Mouse (Mus musculus): ENCODE results near the gene Stmn1.

Gene Stmn1

DNA sequence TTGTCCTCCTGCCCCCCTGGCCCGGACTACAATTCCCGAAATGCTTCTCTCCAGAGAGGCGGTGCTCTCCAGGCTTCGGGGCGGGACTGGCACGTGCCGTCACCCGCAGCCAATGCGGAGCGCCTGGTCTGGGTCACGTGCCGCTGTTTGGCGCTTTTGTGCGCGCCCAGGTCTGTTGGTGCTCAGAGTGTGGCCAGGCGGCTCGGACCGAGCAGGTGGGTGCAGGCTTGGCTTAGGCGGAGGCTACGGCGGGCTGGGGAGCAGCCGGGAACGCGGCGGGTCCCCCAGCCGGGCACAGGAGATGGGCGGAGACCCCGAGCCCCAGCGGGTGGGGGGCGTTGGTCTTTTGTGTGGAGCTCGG, at the start of gene Stmn1:
Stmn1 (plus strand) TSS at position 106 of the 361 bp plus-strand sequence.
- peak; percentile 96 for DNase-seq

DNA sequence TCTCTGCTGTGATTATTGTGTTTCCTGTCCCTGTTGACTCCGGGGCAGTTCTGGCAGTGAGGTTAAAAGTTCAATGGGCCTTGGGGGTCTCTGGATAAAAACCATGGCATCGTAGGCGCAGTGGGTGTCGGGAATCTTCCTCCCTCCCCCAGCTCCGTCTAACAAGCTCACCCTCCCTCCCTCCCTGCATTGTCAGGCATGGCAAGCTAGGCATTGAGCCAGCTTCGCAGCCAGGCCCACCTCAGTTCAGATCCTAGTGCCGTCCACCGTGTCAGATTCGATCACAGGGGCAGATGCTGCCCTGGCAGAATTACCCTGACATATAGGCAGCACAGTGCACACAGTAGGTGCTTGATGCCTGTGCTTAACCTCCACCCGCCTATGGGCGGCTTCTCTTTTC, 46.1 kb upstream of the Stmn1 start:
- no peak for DNase-seq

DNA sequence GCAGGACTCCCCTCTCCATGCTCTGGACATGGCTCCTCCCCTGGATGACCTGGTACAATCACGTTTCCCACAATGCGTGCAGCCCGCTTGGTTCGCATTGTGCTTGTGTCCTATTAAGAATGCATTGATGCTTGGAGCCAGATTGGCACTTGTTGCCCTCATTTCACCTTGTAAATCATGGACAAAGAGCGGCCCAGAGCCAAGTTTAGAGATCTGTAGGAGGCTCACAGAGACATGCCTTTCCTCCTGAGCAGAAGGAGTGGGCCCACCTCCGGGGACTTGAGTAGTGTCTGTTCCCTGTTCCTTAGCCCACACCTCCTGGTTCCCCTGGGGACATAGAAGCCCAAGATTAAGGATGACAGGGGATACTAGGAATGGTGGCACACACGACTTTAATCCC, 44.2 kb upstream of the Stmn1 start:
- DNase-seq, result no peak

DNA sequence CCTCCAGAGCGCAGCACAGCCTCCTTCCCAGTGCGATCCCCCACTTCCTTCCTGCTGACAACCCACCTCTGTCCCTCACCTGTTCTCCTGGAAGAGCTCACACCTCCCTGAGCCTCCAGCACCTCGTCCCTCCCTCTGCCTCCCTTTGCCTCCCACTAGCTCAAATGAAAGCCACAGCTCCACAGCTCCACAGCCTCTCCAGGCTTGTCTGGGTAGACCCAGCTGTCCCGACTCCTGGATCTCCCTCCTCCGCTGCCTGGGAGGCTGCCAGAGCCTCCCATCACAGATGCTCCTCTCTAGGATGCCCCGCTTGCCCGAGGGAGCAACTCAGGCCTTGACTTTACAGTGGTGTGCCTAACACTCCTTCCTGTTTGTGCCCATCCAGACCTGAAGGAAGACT, 43.0 kb upstream of the Stmn1 start:
- DNase-seq, result no peak

DNA sequence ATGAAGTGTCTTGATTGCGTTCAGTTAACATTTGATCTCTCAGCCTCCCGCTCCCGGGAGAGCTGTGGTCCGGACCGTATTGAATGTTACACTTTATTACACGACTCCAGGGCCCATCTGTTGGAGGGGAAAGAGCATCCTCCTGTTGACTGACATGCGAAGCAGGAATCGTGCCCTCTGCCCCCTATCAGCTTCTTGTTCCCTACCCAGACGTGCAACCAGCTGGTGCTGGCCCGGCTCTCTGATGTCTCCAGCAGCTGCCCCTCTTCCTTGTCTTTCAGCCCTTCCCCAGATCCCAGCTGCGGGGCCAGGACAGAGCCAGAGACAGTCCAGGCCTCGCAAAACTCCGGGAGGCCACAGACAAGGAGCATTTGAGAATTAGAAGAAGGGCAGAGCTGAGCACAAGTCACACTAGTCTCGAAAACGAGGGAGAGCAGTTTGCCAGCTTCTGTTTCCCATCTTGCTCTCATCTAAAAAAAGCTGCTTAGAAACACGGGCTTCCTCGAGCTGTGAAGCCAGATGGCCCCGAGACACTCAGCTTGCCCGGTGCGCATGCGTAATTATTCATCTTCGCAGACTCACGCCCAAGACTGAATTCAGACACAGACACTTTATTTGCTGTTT, 37.6 kb upstream of the Stmn1 start:
- DNase-seq, result peak; percentile 80

DNA sequence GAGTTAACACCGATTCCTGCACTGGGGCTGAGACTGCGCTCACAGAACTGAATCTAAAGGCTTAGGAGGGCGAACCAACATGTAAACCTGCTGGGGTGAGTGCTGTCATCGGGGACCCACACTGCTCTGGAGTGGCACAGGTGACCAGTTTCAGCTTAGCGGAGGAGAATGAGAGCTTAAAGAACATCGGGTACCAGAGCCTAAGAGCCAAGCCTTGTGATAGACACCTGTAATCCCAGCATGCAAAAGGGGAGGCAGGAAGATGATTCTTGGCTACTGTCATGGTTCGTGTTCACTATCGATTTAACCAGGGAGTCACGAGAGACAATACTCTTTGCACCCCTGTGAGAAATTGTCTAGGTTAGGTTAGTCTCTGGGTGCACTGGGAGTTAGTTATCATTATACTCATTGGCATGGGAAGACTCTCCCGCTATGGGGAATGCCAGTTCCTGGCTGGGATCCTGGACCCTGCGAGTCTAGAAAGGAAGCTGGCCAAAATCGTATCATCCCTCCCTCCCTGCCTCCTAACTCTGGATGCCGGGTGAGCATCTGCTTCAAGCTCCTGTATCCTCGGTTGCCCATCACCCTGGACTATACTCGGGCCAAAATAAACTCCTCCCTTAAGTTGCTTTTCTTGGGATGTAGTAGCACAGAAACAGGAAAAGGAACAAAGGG, 35.3 kb upstream of the Stmn1 start:
- DNase-seq, result no peak

DNA sequence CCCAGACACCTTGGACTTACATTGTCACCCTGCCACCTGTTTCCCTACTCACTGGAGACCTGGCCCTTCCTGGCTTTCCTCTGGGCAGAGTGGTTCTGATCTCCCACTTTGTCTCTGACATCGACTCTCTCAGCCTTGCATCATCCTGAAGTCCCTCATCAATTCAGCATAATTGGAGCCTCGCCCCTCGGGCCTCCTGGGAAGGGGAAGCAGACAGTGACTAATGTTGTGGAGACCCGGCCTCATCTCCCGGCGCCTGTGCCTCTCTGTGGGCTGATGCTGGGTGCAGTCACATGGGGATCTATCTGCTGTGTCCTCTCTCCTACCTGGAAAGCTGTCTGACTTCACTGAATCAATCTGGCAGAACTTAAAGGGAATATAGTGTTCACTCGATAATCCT, 31.9 kb upstream of the Stmn1 start:
- DNase-seq, result no peak

DNA sequence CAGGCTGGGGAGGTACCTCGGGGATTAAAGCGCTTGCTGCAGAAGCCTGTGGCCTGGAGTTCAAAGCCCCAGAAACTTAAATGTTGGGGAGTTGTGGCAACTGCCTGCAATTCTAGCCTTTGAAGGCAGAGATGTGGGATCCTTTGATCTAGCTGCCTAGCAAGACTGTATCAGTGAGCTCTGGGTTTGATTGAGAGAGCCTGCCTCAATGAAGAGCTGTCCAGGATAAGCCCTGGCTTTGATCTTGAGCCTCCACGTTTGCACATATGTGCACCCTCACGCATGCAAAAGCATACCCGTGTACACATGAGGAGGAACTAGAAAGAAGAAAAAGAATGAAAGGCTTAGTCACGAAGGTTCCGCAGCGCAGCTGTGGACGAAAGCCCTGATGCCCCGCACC, 31.5 kb upstream of the Stmn1 start:
- DNase-seq, result no peak

DNA sequence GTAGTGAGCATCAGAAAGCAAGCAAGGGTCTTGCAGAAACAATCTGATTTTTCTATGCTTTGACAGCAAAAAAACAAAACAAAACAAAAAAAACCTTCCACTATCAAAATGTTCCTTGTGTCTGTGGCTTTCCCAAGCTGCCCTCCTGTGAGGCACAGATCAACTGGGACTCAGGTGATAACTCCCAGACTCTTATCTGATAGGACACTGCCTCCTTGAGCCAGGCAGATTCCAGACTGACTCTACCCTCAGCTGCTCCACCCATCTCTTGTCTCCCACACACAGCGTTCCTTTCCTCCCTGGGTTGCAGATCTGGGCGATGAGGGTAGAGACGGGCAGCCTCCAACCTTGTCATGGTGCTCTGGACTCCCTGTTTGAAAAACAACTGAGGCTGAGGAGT, 29.0 kb upstream of the Stmn1 start:
- no peak for DNase-seq

DNA sequence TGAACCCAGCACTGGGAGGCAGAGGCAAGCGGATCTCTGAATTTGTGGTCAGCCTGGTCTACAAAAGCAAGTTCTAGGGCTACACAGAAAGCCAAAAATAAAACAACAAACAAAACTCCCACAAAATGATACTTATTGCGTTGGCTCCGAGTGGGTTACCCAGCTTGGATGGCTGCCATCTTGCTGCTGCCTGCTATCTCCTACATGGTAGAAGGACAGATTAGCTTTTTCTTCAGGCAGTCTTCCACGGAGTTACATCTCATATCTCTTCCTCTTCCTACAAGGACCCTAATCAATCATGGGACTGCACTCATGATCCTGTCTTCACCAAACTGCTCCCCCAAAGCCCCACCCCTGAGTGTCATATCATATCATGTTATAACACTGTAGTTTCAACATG, 28.2 kb upstream of the Stmn1 start:
- no peak for DNase-seq

DNA sequence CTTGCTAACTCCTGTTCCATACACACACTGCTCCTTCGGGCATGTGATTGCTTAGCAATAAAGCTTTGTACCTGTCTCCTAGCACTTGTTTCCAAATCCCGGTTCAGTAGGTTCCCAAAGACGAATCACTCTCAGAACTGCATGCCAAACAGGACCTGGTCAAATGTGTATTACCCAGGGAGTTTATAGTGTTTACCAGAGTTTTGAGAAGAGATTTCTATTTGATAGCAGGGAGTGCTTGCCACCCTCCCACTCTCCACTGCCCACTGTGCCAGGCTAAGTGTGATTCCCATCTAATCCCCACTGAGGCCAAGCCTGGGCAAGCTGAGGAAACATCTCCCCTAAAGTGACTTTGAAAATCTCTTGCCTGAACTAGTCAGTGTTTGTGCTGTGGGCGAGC, 25.9 kb upstream of the Stmn1 start:
- DNase-seq, result no peak

DNA sequence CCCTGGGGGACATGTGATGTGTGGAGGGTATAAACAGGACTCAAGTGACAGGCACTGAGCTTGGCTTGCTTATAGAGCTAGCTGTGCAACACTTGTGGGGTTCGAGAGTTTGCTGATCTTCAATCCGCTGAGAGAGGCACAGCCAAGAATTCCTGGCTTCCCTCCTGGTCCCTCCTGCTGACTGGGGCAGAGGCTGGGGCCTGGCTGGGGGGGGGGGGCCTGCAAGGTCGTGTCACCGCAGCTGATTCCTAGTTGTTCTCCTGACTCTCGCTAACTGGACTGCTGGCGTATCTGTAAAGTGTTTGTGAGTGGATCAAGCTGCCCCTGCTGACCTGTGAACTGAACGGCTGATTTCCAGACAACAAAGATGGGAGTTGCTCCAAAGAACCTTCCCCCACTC, 24.5 kb upstream of the Stmn1 start:
- no peak for DNase-seq

DNA sequence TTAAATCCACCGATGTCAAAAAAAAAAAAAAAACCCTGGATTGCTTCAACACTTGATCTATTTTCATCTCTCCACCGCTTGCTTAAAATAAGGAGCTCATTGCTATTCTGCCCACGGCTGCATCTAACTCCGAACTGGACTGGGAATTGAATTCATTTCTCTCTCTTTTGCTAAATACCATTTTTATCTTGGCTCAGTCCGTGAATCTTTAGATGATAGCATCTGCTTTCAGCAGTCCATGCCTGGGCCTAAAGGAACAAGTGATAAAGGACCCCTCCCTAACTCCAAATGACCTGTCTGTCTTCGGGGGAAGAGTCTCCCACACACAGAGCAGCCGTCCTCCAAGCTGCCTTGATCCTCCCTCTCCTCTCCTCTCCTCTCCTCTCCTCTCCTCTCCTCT, 23.2 kb upstream of the Stmn1 start:
- DNase-seq, result no peak

DNA sequence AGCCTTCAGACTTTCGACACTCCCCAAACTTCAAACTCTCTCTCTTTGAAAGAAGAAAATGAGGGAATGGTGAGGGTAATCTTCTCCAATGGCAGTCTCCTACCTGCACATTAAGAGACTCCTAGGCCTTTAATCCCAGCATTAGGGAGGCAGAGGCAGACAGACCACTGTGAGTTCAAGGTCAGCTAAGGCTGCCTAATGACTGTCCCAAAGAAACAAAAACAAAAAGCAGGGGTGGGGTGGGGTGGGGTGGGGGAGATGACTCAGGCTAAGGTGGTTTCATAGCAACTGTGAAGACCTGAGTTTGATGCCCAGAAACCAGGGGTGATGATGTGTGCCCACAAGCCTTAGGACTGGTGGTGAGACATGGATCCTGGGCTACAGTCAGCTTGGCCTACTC, 22.6 kb upstream of the Stmn1 start:
- DNase-seq, result no peak

DNA sequence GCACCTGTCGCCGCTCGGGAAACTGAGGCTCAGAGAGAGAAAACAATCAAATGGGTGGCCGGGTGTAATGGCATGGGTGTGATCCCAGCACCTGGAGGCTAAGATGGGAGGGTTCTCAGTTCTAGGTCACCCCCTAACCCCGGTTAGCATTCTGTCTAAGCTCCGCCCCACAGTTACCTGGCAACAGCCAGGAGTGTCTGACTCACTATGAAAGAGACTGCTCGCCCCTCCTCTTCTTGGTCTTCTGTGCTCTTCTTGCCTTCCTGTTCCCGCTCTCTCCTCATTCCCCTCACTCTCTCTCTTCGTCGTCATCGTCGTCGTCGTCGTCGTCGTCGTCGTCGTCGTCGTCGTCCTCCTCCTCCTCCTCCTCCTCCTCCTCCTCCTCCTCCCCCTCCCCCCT, 20.2 kb upstream of the Stmn1 start:
- DNase-seq, result no peak

DNA sequence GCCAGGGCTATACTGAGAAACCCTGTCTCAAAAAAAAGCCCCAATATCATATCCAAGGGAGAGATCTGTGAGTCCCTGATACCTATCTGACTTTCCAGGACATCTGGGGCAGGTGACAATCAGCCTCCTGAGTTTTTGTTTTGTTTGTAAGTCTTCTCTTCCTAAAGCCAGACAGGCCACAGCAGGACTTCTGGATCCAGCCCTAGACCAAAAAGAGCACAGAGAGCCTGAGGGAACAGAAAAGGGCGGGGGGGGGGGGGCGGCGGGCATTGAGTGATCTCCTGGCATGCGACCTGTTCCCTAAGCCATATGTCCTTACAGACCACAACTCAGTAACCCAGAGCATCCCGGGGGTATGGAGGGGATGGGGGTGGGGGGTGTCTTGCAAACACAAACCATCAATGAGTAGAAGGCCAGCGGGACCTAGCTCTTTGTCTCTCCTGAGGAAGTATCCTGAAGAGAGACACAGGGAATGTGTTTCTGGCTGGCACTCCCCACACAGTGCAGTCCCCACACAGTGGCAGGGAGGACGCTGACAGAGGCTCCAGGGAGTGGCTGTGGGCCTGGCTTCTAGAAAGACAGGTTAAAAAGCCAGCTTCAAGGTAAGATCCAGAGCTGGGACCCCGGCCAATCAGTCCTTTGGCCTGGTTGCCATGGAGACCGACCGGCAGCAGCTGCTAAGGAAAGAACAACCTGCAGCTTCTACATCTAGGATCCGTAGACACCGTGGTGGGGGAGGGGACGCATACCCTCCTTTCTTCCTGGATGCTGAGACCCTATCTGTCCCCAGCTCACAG, 18.3 kb upstream of the Stmn1 start:
- peak; percentile 79 for DNase-seq

DNA sequence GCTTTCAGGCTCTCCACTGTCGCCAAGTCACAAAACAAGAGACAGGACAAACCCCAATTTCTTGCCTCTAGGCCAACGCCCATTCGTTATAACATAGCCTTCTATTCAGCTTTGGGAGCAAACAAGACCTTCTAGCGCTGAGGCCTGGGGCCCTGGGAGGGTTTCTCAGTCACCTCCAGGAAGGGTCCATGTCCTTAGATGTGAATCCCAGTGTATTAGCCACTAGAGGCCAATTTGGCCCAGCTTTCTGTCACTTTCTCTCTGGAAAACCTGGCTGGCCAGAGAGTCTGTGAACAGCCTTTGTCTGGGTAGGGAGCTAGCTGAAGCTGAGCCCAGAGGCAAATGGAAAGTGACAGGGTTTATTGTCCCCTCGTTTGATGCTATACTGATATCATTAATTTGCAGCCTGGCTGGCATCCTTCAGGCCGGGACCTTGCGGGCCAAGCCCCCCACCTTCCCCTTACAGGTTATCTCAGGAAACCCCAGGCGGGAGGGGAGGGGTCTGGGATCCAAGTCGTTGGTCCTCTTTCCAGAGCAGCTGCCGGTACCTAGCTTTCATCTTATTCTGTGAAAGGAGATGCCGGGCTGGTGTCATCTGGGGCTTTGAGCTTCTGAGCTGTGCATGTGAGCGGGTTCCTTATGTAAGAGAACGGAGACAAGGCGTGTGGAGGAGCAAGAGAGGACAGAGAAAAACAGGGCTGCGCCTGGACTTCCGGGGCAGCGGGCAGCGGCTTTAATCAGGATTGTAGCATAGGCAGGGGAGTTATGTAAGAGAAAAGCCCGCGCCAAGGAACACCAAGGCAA, 17.5 kb upstream of the Stmn1 start:
- peak; percentile 69 for DNase-seq

DNA sequence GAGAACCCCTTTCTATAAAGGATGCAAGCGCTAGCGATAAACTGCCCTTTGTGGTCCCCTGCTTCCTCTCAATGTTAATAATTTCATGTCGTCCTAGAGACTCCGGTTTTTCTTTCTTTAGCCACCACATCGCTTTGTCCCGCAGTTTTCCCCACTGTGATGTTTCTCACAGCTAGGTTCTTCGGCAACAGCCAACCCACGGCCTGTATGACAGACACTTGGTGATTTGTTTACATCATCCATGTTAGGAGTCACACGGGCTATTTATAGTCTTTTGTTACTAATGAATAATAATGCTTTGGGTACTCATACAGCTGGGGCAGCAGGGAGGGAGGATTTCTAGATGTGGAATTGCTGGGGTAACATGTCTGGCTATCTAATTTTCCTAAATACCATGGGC, 16.6 kb upstream of the Stmn1 start:
- no peak for DNase-seq

DNA sequence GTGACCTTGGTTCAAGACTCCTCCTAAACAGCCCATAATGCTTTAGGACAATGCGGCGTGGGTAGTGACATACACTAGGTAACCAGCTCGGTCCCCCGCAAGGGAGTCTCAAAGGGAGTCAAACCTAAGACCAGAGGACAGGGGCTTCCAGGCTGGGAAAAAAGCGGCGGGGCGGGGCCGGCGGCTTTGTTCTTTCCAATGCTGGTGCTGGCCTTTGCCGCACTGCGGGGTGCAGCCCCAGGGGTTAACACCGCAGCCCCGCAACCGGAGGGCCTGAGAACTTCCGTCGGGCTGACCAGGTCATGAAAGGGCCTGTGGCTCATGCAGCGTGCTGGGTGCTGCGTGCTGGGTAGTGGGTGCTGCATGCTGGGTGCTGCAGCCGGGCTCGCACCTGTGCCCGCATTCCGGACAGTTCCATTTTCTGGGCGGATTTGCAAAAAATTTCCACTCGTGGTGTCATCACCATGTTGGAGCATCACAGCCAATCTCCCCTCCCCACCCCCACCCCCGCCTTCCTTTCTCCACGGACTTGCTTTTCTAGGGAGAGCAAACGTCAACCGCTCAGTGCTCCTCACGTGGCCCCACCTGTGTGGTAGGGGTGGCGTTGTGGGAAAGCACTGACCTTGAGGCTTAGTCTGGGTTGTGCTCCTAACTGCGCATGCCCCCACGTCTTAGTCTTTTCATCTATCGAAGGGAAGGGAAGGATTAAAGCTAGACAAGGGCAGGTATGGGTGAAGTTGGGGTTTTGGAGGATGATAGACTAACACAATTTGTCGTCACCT, 14.3 kb upstream of the Stmn1 start:
- DNase-seq, result peak; percentile 61

DNA sequence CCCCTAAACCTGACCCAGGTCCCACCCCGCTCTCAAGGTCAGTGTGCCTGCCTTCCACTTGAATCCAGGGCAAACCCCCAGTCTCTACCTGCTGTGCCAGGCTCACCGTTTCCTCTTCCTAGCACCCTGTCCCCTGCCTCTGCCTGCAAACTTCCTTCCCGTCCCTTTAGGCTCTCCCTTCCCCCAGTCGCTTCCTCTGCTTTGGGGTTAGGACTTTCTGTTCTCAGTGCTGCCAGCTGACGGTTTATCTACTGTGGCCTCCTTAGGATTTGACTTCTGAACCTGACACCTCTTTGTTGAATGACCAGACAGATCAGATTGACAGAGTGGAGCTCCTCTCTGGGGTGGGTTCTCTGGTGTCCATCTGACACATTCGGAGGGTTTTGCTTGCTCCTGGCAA, 12.8 kb upstream of the Stmn1 start:
- DNase-seq, result no peak

DNA sequence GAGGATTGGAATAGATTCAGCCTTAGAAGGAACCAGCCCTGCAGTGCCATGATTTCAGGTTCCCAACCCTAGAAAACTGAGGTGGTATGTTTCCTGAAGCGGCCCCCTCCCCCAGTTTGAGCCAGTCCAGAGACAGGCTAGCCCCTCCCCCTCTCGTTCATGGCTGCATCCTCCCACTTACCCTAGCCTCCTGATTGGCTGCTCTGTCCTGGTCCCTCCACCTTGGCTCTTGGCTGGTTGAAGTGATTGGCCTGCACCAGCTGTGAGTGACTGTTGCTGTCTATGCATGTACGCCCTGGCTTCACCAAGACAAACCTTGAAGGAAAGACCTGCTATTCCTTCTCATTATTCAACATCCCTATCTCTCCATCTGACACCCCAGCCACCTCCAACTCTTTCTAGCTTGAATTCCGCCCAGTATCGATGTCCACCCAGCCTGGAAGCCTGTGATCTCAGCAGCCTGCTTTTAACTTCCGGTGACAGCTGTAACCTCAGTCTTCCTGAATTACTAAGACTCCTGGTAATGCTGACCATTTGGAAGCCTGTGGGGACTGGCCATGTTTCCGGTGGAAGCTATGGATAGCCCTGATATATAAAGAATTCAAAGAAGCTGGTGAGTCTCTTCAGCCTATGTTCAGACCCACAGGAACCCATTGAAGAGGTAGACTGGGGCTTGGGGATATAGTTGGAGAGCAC, 10.8 kb upstream of the Stmn1 start:
- no peak for DNase-seq

DNA sequence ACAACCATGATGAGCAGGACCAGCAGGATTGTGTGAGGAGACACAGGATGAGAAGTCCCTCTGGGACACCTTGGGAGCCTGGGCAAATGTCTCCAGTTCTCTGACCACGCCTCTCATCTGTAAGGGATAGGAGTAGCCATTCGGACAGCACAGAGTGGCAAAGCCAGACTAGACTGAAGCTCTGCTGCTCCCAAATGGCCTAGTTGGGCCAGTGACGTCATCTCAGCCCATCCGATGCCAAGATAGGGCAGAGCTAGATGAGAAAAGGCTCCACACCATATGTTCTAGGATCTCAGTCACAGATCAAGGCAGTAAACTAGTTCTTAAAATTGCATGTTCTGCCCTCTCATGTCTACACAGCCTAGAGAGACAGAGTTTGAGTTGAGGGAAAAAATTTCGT, 9.3 kb upstream of the Stmn1 start:
- peak; percentile 91 for DNase-seq
